36 mouse cellular contexts compared by ENCODE assay signal in the genomic region with DNA sequence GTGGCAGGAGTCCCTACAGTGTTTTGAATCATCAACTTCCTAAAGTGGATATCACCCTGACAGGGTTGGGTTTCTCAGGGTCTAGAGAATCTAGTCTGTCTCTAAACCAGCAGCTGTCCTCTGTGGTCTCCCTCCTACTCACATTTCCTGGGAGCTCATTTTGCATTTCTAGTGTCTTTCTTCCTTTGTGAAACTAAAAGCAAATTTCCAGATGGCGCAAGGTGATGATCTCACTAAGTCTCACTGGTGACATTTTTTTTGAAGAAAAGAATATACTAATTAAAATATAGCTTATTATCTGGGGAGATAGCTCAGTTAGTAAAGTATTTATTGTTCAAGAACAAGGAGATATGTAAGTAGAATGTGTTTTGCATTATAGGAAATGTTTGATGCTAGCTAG. TPM values are rescaled to one million over a fixed set of nuclear protein-coding genes. Genes with fewer than 3 reads are reported as not detected.
"Had no signal": no experiment of that assay in that cellular context is flagged by ENCODE, and none has a peak within 500 bp of the region (broad histone marks: within the 10 kb centered on the region; RNA-seq: fewer than 3 reads in every experiment).

No protein-coding gene starts in this region.

- H3K27me3 ChIP-seq: heart, embryonic 12.5 days; heart, embryonic 13.5 days; heart, embryonic 15.5 days; hindbrain, embryonic 12.5 days; hindbrain, embryonic 13.5 days; hindbrain, embryonic 15.5 days; intestine, embryonic 15.5 days; kidney, embryonic 15.5 days had no signal

- H3K4me3 ChIP-seq: heart, embryonic 12.5 days; heart, embryonic 13.5 days; heart, embryonic 15.5 days; hindbrain, embryonic 10.5 days; hindbrain, embryonic 12.5 days; hindbrain, embryonic 13.5 days; hindbrain, embryonic 15.5 days; intestine, embryonic 15.5 days; kidney, embryonic 15.5 days; layer of hippocampus, adult 2 months; left cerebral cortex, adult 2 months had no signal

- H3K9ac ChIP-seq: heart, embryonic 12.5 days; heart, embryonic 13.5 days; heart, embryonic 15.5 days; hindbrain, embryonic 12.5 days; hindbrain, embryonic 13.5 days; hindbrain, embryonic 14.5 days; hindbrain, embryonic 15.5 days; intestine, embryonic 15.5 days; kidney, embryonic 15.5 days had no signal

- H3K4me1 ChIP-seq: heart, embryonic 12.5 days; heart, embryonic 13.5 days; heart, embryonic 15.5 days; hindbrain, embryonic 10.5 days; hindbrain, embryonic 12.5 days; intestine, embryonic 15.5 days; kidney, embryonic 15.5 days had no signal

- H3K9me3 ChIP-seq: heart, embryonic 12.5 days; heart, embryonic 13.5 days; heart, embryonic 15.5 days; hindbrain, embryonic 10.5 days; hindbrain, embryonic 12.5 days; hindbrain, embryonic 13.5 days; hindbrain, embryonic 15.5 days; intestine, embryonic 15.5 days; kidney, embryonic 15.5 days had no signal

- H3K36me3 ChIP-seq: heart, embryonic 12.5 days; heart, embryonic 13.5 days; heart, embryonic 15.5 days; hindbrain, embryonic 10.5 days; hindbrain, embryonic 12.5 days; hindbrain, embryonic 13.5 days; hindbrain, embryonic 15.5 days; intestine, embryonic 15.5 days; kidney, embryonic 15.5 days had no signal

- DNase-seq: heart, postnatal 10 days; heart, postnatal 14 days; heart, postnatal 36 days; heart, postnatal 4 days; kidney, adult 11 months; kidney, adult 18-20 months; kidney, adult 2 months; kidney, adult 8-10 months; kidney, adult 9 months; kidney, postnatal 10 days; kidney, postnatal 14 days; kidney, postnatal 25 days; kidney, postnatal 36 days; kidney, postnatal 4 days; layer of hippocampus, adult 9-11 months; layer of hippocampus, postnatal 36 days had no signal

- ATAC-seq: hindbrain, embryonic 16.5 days; hindbrain, postnatal 0 days; inflammation-experienced regulatory T-cells, adult 6 months; intestine, embryonic 15.5 days; intestine, embryonic 16.5 days; intestine, postnatal 0 days had no signal

- H3K27ac ChIP-seq: heart, embryonic 13.5 days; heart, embryonic 15.5 days; hindbrain, embryonic 10.5 days; hindbrain, embryonic 12.5 days; hindbrain, embryonic 13.5 days; hindbrain, embryonic 14.5 days; hindbrain, embryonic 15.5 days; hindbrain, postnatal 0 days; intestine, embryonic 15.5 days; kidney, embryonic 15.5 days; kidney, postnatal 0 days; layer of hippocampus, adult 2 months; left cerebral cortex, adult 2 months had no signal

- H3K4me2 ChIP-seq: heart, embryonic 11.5 days; heart, embryonic 12.5 days; heart, embryonic 13.5 days; heart, embryonic 15.5 days; hindbrain, embryonic 12.5 days; hindbrain, embryonic 13.5 days; hindbrain, embryonic 14.5 days; hindbrain, embryonic 15.5 days; intestine, embryonic 15.5 days; kidney, embryonic 15.5 days had no signal

RNA-seq across cellular contexts. Expression of gene Plppr1, which starts 31.4 kb away (rescaled TPM):
- total RNA-seq: heart, postnatal 36 days; hematopoietic stem cell, adult 5-6 weeks had no signal
- polyA plus RNA-seq: inflammation-experienced regulatory T-cells, adult 6 months had no signal
